Mouse (Mus musculus) neural tube, embryonic 15.5 days (tissue): ENCODE results near the gene Nme9. TPM values are rescaled to one million over a fixed set of nuclear protein-coding genes. Genes with fewer than 3 reads are reported as not detected.

Source experiments
- ATAC-seq: fragments of 200-750 bp; cut with Nextera tagmentation; 2 replicates; pipeline ENCODE4 v1.8.0; 2017; ENCODE audit warnings: mild to moderate bottlenecking, moderate TSS enrichment, moderate library complexity; ENCODE audit not compliant: low FRiP score
- H3K27ac ChIP-seq: fragments of 300-500 bp; sonication (generic); replicated peaks from 2 replicates; pipeline ENCODE4 v1.5.1; 2015; ENCODE audit warnings: mild to moderate bottlenecking, inconsistent platforms
- H3K27me3 ChIP-seq: fragments of 300-500 bp; sonication (generic); replicated peaks from 2 replicates; pipeline ENCODE4 v1.6.1; 2015; ENCODE audit warnings: inconsistent platforms
- H3K36me3 ChIP-seq: fragments of 300-500 bp; sonication (generic); 2 replicates; pipeline ENCODE4 v1.6.1; 2015; ENCODE audit warnings: inconsistent platforms
- H3K4me1 ChIP-seq: fragments of 300-500 bp; sonication (generic); 2 replicates; pipeline ENCODE4 v1.6.1; 2015; ENCODE audit warnings: inconsistent platforms
- H3K4me2 ChIP-seq: fragments of 300-500 bp; sonication (generic); 2 replicates; pipeline ENCODE4 v1.6.1; 2015; ENCODE audit warnings: inconsistent platforms, mild to moderate bottlenecking, moderate library complexity
- H3K4me3 ChIP-seq: fragments of 300-500 bp; sonication (generic); replicated peaks from 2 replicates; pipeline ENCODE4 v1.5.1; 2015; ENCODE audit warnings: mild to moderate bottlenecking, inconsistent platforms
- H3K9ac ChIP-seq: fragments of 300-500 bp; sonication (generic); replicated peaks from 2 replicates; pipeline ENCODE4 v1.6.1; 2015; ENCODE audit warnings: mild to moderate bottlenecking, inconsistent platforms
- H3K9me3 ChIP-seq: fragments of 300-500 bp; sonication (generic); replicated peaks from 2 replicates; pipeline ENCODE4 v1.6.1; 2016; ENCODE audit warnings: inconsistent platforms
- WGBS: fragments of 180-500 bp; shearing (Covaris S2); methylation state at CpG from one replicate; pipeline ENCODE4 v1.1.7; 2015; ENCODE audit warnings: mixed read lengths; 5-methylcytosine and 5-hydroxymethylcytosine counted together
- polyA plus RNA-seq: library from polyadenylated mRNA; unstranded; fragments of >200 nt; fragmentation: Nextera tagmentation; extraction: Ambion mirVana; gene quantifications from 2 replicates; pipeline ENCODE4 v1.2.1, GENCODE M21; 2015

Gene Nme9
- polyA plus RNA-seq, 1 experiment from 2014 or later = 0.13 TPM

DNA sequence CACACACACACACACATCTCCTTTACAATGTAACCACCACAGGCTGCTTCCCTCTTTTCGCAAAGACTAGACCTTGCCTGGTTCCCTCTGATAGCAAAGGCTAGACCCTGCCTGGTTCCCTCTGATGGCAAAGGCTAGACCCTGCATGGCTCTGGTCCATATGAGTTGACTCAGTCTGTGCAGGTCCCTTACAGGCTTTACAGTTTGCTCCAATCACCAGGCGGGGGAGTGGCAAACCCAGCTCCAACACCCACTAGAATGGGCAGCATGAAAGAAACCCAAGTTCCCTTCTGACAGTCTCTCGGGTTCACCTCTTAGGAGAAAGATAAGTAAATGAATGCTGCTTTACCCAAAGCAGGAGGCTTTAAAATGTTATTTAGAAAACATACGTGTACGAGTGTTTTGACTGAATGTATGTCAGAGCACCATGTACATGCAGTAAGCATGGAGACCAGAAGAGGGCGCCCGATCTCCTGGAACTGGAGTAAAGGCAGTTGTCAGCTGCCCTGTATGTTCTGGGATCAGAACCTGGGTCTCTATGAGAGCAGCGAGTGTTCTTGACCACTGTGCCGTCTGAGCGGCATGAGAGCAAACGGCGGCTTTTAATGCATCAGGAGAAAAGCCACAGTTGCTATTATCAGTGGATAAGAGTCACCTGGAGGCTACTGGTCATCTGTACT, 7.4 kb downstream of the Nme9 start:
- H3K9ac ChIP-seq = no peak overlapping the region
- H3K4me2 ChIP-seq = no peak overlapping the region
- H3K4me1 ChIP-seq = no peaks in the 10 kb centered on the region
- H3K9me3 ChIP-seq = no peaks in the 10 kb centered on the region
- H3K4me3 ChIP-seq = no peak overlapping the region
- no peak overlapping the region for H3K27ac ChIP-seq
- WGBS = 41% methylated on average over 12 of the region's 12 CpGs
- ATAC-seq = no peak
- H3K36me3 ChIP-seq = no peaks in the 10 kb centered on the region
- H3K27me3 ChIP-seq = no peaks in the 10 kb centered on the region

DNA sequence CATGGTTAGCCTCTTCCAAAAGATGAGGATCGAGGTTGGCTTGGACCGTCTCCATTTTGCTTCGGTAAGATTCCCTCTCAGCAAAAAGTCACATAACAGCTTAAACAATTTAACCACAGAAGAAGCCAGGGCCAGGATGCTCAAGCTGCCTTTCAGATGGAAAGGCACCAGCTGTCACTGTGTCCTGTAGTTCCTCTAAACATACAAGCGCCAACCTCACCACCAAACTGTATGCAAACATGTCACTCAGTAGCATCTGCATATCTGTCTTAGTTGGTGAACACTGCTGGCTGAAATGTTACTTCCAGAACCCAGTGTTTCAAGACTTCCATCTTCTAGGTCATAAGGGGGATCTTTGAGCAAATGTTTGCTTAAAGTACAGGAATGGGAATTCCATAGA, 8.5 kb downstream of the Nme9 start:
- Histone ChIP-seq H3K27me3 (no peaks in the 10 kb centered on the region), H3K4me2 (no peak overlapping the region)
- WGBS = 94% methylated on average over 4 of the region's 4 CpGs

DNA sequence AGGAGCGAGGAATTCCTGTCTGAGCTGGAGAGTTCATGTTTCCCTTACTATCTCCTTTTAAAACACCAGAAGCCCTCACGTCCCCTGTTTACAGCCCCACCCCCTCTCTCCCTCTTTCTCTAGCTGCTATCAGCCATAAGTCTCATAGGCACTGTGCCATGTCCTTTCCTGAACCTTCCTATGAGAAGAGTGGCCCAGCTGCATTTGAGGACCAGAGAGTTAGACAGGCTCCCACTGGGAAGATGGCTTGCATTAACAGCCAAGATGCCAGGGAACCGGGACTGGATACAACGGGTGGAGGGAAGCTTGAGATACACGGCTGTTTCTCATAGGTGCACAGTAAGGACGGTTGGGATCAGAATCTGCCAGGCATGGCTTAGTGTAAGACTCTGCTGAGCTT, 13.6 kb downstream of the Nme9 start:
- Histone ChIP-seq H3K4me3 (no peak overlapping the region), H3K4me1 (no peaks in the 10 kb centered on the region), H3K36me3 (no peaks in the 10 kb centered on the region), H3K9me3 (no peaks in the 10 kb centered on the region), H3K27ac (no peak overlapping the region), H3K9ac (no peak overlapping the region), H3K4me2 (no peak overlapping the region), H3K27me3 (no peaks in the 10 kb centered on the region)
- ATAC-seq = no peak
- 79% methylated on average over 6 of the region's 6 CpGs for WGBS

More for the DNA sequence above, 8.5 kb downstream of the Nme9 start:
- H3K9me3 ChIP-seq = no peaks in the 10 kb centered on the region
- no peak overlapping the region for H3K9ac ChIP-seq
- no peaks in the 10 kb centered on the region for H3K4me1 ChIP-seq
- no peak for ATAC-seq
- no peak overlapping the region for H3K27ac ChIP-seq
- H3K36me3 ChIP-seq = no peaks in the 10 kb centered on the region
- H3K4me3 ChIP-seq = no peak overlapping the region

DNA sequence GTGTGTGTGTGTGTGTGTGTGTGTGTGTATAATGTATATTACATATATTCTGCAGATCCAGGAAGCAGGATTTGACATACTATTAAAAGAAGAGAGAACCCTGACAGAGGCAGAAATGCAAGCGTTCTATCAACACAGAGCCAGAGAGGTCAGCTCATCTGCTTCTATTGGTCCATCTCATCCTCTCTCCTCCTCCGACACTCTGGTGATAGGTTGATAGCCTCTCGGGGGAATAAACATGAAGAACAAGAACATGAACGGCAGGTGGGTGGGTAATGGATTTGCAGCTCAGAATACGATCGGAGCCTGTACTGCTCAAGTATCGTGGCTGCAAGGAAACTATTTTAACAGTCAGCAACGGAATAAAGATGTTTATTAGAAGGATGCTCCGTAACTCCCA, 17.3 kb downstream of the Nme9 start:
- Histone ChIP-seq H3K9ac (no peak overlapping the region), H3K4me3 (no peak overlapping the region), H3K27ac (no peak overlapping the region), H3K27me3 (no peaks in the 10 kb centered on the region), H3K4me1 (peaks cover 6% of the 10 kb centered on the region; the same call in 1 of the 2 replicates), H3K9me3 (no peaks in the 10 kb centered on the region), H3K4me2 (no peak overlapping the region), H3K36me3 (no peaks in the 10 kb centered on the region)
- ATAC-seq = no peak; the same call in 1 of the 2 replicates
- WGBS = 59% methylated on average over 9 of the region's 9 CpGs

DNA sequence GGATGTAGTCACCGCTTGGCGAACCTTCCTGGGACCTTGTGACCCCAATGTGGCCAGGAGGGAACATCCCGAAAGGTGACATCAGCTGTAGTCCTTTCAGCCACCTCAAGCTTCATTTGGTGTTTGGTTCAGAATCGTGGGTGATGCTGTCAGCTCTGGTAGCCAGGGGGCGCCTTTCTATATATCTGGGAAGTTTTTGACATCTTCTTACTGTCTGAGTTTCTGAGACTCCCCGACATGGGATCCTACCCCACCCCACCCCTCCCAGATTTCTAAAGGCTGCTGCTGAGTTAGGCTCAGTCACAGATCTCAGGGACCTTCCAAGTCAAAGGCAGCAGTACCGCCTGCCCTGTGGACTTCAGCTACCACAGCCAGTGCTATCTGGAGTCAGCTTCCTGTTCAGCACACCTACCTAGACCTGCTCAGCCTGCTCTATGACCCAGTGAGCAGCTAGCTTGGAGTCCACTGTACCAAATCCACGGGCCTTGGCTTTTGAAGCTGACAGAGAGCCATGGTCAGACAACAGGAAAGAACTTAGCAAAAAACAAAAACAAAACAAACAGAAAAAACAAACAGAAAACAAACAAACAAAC, 18.5 kb downstream of the Nme9 start:
- H3K9ac ChIP-seq = no peak overlapping the region
- H3K27me3 ChIP-seq = no peaks in the 10 kb centered on the region
- H3K4me2 ChIP-seq = no peak overlapping the region
- H3K9me3 ChIP-seq = no peaks in the 10 kb centered on the region
- 76% methylated on average over 8 of the region's 8 CpGs for WGBS
- H3K4me3 ChIP-seq = no peak overlapping the region
- peaks cover 1% of the 10 kb centered on the region; the same call in 1 of the 2 replicates for H3K36me3 ChIP-seq
- no peak for ATAC-seq
- no peak overlapping the region for H3K27ac ChIP-seq
- peaks cover 6% of the 10 kb centered on the region; the same call in 1 of the 2 replicates for H3K4me1 ChIP-seq

DNA sequence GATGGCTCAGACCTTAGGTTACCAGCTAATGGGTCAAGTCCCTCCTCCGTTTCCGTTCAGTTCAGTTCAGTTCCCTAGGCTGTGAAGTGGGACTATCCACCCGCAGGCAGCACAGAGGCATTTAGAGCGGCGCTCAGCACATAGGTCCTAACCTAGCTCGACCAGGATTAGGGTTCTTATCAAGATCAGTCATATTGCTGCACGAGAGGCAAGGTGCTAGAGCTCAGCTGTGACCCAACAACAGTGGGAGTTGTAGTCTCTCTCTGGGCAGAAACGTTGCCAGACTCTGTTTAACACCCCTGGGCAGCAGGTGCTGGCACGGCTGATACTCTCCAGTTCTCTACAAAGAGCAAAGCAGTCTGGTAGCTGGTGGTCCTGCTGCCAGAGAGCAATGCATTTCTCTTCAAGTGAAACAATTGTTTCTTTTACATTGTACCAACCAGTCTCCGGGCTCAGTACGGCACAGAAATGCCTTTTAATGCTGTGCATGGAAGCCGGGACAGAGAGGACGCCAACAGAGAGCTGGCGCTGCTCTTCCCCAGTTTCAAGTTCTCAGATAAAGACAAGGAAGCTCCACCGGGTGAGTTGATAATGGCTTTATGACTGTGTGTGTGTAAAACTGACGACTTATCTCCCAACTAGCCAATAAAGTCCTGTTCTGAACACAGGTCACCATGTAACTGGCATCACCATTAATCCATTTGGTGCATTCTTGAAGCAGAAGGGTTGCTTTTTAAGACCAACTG, 19.2 kb downstream of the Nme9 start:
- no peak overlapping the region for H3K4me2 ChIP-seq
- no peaks in the 10 kb centered on the region for H3K27me3 ChIP-seq
- H3K27ac ChIP-seq = no peak overlapping the region
- 44% methylated on average over 16 of the region's 16 CpGs for WGBS
- H3K36me3 ChIP-seq = peaks cover 8% of the 10 kb centered on the region; the same call in 1 of the 2 replicates
- H3K4me1 ChIP-seq = peaks cover 6% of the 10 kb centered on the region; the same call in 1 of the 2 replicates
- no peaks in the 10 kb centered on the region for H3K9me3 ChIP-seq
- H3K9ac ChIP-seq = no peak overlapping the region
- no peak for ATAC-seq
- no peak overlapping the region for H3K4me3 ChIP-seq

DNA sequence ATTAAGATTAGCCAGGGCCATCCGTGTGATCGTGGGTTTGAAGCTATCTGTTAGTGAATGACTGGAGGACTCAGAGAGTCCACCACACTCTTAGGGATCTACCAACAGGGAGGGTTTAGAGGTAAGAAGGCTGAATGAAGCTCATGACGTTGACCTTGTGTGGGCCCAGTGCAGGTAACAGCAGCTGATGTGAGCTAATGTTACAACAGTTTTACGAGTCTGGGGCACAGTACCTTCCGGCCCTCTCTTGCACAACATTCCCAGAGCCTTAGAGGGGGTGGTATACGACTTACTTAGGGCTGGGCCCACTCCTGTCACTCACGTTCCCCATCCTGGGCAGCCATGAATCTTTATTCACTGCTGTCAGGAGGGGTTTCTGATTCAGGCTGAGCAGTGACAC, 20.1 kb downstream of the Nme9 start:
- no peaks in the 10 kb centered on the region for H3K27me3 ChIP-seq
- H3K4me1 ChIP-seq = peaks cover 6% of the 10 kb centered on the region; the same call in 1 of the 2 replicates
- H3K4me3 ChIP-seq = no peak overlapping the region
- H3K27ac ChIP-seq = no peak overlapping the region
- H3K9ac ChIP-seq = no peak overlapping the region
- no peaks in the 10 kb centered on the region for H3K9me3 ChIP-seq
- H3K36me3 ChIP-seq = peaks cover 10% of the 10 kb centered on the region; the same call in 1 of the 2 replicates
- ATAC-seq = no peak
- H3K4me2 ChIP-seq = no peak overlapping the region
- 72% methylated on average over 7 of the region's 7 CpGs for WGBS

DNA sequence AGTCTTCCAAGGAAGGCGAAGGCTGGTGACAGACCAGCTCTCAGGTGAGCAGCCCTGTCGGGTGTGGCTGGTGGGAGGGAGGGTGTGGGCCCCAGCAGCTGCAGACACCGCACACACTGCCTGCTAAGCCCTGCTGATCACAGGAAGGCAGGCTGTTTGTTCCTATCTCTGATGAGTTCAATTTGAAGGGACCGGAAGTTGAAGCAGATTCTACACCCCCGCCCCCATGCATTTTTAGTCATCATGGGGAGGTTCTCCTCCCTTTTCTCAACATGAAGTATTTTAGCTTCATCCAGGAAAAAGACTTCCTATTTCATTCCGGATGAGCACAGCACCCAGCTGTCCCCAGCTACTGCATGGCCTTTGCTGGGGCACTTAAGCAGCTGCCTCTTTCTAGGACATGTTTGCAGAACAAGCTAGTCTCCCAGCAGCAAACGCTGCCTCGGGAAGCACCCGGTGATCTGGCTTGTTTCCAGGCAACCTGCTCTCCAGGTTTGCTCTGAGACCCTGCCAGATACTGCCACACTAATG, 28.0 kb downstream of the Nme9 start:
- Histone ChIP-seq H3K9me3 (no peaks in the 10 kb centered on the region), H3K36me3 (peaks cover 31% of the 10 kb centered on the region), H3K4me3 (no peak overlapping the region), H3K27ac (0 out of 2 replicates have a peak overlapping the region, but pooled peaks have one; percentile 33), H3K4me1 (0 out of 2 replicates have a peak, but pooled peaks cover 6% of the 10 kb centered on the region), H3K27me3 (no peaks in the 10 kb centered on the region), H3K4me2 (no peak overlapping the region), H3K9ac (no peak overlapping the region)
- 72% methylated on average over 9 of the region's 9 CpGs for WGBS
- ATAC-seq = no peak

DNA sequence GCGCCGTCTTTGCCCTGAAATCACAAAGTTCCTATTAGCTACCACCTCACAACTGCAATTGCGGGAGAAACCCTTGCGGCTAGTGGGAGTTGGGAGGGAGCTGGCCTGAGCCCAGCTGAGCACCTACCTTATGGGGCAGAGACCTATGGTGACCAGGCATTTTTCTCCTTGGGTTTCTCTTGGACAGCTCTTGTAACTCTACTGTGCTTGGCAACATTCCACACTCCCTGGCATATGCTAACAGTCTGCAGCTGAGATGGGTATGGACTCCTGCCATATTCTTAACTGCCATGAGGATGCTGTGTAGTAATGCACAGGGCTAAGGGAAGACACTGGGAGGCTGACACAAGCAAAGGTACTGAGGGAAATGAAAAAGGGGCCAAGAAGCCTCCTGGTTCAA, 29.5 kb downstream of the Nme9 start:
- WGBS = 81% methylated on average over 4 of the region's 4 CpGs
- Histone ChIP-seq H3K27ac (peak overlapping the region; percentile 15; the same call in 1 of the 2 replicates), H3K27me3 (no peaks in the 10 kb centered on the region), H3K9ac (no peak overlapping the region), H3K4me3 (no peak overlapping the region), H3K36me3 (peaks cover 32% of the 10 kb centered on the region), H3K4me1 (0 out of 2 replicates have a peak, but pooled peaks cover 6% of the 10 kb centered on the region), H3K9me3 (no peaks in the 10 kb centered on the region), H3K4me2 (no peak overlapping the region)
- ATAC-seq = no peak; the same call in 1 of the 2 replicates

DNA sequence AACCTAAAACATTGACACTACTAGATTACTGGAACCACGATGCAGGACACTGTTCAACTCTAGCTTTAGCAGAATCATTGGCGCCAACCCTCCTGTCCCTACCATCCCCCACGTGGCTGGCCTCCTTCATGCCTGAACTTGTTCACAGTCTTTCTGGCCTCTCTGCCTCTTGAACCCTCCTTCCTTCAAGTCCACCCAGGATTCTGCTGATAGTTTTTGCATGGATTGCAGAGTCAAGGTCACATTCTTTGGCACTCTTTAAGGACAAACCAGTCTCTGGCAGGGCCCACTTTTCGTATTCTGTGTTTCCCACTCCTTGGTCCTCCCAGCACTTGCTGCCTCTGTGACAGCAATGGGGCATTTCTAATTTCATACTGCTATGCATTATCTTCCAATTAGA, 31.9 kb downstream of the Nme9 start:
- no peak overlapping the region for H3K4me3 ChIP-seq
- H3K36me3 ChIP-seq = peaks cover 49% of the 10 kb centered on the region
- WGBS = 91% methylated on average over 4 of the region's 4 CpGs
- 0 out of 2 replicates have a peak, but pooled peaks cover 6% of the 10 kb centered on the region for H3K4me1 ChIP-seq
- H3K27me3 ChIP-seq = no peaks in the 10 kb centered on the region
- no peaks in the 10 kb centered on the region for H3K9me3 ChIP-seq
- no peak overlapping the region for H3K27ac ChIP-seq
- H3K4me2 ChIP-seq = no peak overlapping the region
- H3K9ac ChIP-seq = no peak overlapping the region
- no peak for ATAC-seq

DNA sequence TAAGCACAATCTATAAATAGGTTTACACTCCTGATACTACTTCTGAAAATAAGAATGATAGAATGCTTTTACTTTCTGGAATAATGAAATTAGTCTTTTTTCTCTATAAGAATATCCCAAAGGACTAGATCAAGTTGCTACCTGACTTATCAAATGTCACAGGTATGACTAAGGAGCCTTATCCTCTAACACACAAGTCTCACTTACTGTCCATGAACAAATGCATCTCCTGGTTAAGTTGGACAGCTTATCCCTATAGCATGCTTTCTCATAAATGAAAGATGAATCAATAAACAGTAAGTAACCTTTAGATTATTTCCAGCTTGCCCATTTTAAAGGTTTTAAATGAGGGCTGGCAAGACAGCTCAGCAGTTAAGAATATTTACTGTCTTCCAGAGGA, 33.4 kb downstream of the Nme9 start:
- peaks cover 55% of the 10 kb centered on the region for H3K36me3 ChIP-seq
- 0 out of 2 replicates have a peak, but pooled peaks cover 6% of the 10 kb centered on the region for H3K4me1 ChIP-seq
- no peak overlapping the region for H3K27ac ChIP-seq
- no peak for ATAC-seq
- no peaks in the 10 kb centered on the region for H3K9me3 ChIP-seq
- no peak overlapping the region for H3K4me3 ChIP-seq
- H3K9ac ChIP-seq = no peak overlapping the region
- H3K27me3 ChIP-seq = no peaks in the 10 kb centered on the region
- H3K4me2 ChIP-seq = no peak overlapping the region
